Mouse (Mus musculus) embryonic fibroblast, embryonic 13.5 days (primary cell): ENCODE data around the gene Txn2. TPM values are rescaled to one million over a fixed set of nuclear protein-coding genes. Genes with fewer than 3 reads are reported as not detected.

ENCODE experiments used
- H3K27ac ChIP-seq: 2 replicates; pipeline ENCODE4 v1.5.1; 2012; ENCODE audit warnings: low read length, control low read depth, inconsistent platforms; ENCODE audit not compliant: insufficient read depth
- H3K4me1 ChIP-seq: 2 replicates; pipeline ENCODE4 v1.6.1; 2011; ENCODE audit warnings: low read length; ENCODE audit not compliant: control insufficient read depth, insufficient read depth
- H3K4me3 ChIP-seq: 2 replicates; pipeline ENCODE4 v1.5.1; 2011; ENCODE audit warnings: mild to moderate bottlenecking, control low read depth, low read length; ENCODE audit not compliant: insufficient read depth
- CTCF ChIP-seq: IDR thresholded peaks from 2 replicates; pipeline ENCODE4 v1.5.1; 2011; ENCODE audit warnings: mild to moderate bottlenecking, control low read depth, low read length, moderate library complexity, borderline replicate concordance; ENCODE audit not compliant: insufficient read depth
- POLR2A ChIP-seq: IDR thresholded peaks from 2 replicates; pipeline ENCODE4 v1.6.1; 2011; ENCODE audit warnings: low read depth, mild to moderate bottlenecking, control low read depth, low read length, moderate library complexity
- polyA plus RNA-seq: library from polyadenylated mRNA; stranded (reverse); fragments of >200 nt; gene quantifications from 2 replicates; pipeline ENCODE4 v1.2.4, GENCODE M21; 2011; ENCODE audit warnings: low read depth; ENCODE audit not compliant: missing spikeins, insufficient read length

Txn2 gene
- polyA plus RNA-seq, 1 experiment = 271 TPM

GRCm38 (mm10) chr15:77912585-77912984 is 16.2 kb downstream of the Txn2 start:
- no peak overlapping the region for H3K27ac ChIP-seq

DNA sequence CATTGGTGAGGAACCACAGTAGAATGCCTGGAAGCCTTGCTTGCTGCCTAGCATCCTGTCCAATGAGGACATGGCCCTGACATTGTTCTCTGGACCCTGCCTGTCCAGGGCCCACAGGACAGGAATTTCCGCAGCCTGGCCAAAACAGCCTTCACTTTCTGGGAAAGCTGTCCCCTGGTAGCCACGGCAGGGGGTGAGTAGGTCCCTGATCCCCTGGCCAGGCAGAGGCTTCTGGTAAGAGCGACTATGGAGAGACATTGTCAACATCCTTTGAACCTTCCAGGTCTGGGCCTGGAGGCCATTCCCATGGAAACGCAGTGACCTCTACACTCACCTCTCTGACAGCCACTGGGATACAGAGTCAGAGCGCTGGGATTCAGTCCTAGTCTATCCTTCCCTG is 16.8 kb downstream of the Txn2 start:
- Histone ChIP-seq H3K4me3 (no peak overlapping the region), H3K27ac (no peak overlapping the region), H3K4me1 (peaks cover 15% of the 10 kb centered on the region)
- TF ChIP-seq POLR2A = no peak
- TF ChIP-seq CTCF = no peak

More at GRCm38 (mm10) chr15:77912585-77912984, 16.2 kb downstream of the Txn2 start:
- H3K4me3 ChIP-seq = no peak overlapping the region
- peaks cover 15% of the 10 kb centered on the region for H3K4me1 ChIP-seq
- no peak for TF ChIP-seq POLR2A
- no peak for TF ChIP-seq CTCF

- no peak overlapping the region for H3K4me3 ChIP-seq
- H3K4me1 ChIP-seq = peaks cover 13% of the 10 kb centered on the region
- TF ChIP-seq CTCF (no peak), POLR2A (no peak)
- H3K27ac ChIP-seq = peak overlapping the region; percentile 70
These were observed 17.7 kb downstream of the Txn2 start for GRCm38 (mm10) chr15:77911065-77911464.

GRCm38 (mm10) chr15:77907646-77908518 is 20.9 kb downstream of the Txn2 start:
- no peak overlapping the region for H3K27ac ChIP-seq
- TF ChIP-seq CTCF (no peak), POLR2A (no peak)
- H3K4me3 ChIP-seq = no peak overlapping the region
- peaks cover 18% of the 10 kb centered on the region for H3K4me1 ChIP-seq

DNA sequence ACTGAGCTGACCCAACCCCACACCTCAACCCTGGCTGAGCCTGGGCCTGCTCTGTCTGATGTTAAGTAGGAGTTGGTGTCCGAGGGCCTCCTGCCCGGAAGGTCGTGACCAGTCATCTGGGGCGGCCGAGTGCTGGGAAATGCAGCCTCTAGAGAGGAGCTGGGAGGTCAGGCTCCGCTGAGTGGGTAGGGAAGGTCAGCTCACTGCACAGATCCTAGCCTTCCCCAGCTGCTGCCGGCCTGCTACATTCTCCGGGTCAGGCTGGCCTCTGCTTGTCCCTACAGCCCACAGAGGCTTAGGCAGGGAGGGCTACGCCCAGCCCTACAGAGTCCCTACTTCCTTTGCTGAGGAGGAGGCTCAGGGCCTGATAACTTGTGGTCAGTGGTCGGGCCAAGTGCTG is 22.3 kb downstream of the Txn2 start:
- no peak for TF ChIP-seq CTCF
- no peak for TF ChIP-seq POLR2A
- Histone ChIP-seq H3K27ac (no peak overlapping the region), H3K4me3 (no peak overlapping the region), H3K4me1 (peaks cover 12% of the 10 kb centered on the region)

DNA sequence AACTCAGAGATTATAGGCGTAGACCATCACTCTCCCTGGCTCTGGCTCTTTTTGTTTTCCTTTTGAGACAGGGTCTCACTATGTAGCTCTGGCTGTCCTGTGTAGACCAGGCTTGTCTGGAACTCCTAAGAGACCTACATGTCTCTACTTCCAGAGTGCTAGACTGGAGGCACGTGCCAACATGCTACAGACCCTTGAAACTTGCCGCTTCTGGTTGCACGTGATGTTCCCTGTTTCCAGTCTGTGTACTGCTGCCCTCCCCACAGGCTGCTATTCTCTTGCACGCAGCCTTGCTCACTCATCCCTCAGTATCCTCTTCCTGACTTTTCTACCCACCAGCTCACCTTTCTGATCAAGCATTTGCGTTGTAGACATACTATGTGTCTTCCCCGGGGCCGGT is 22.7 kb downstream of the Txn2 start:
- TF ChIP-seq CTCF (no peak), POLR2A (no peak)
- peaks cover 11% of the 10 kb centered on the region for H3K4me1 ChIP-seq
- H3K27ac ChIP-seq = peak overlapping the region; percentile 89
- no peak overlapping the region for H3K4me3 ChIP-seq

- Histone ChIP-seq H3K4me1 (peaks cover 6% of the 10 kb centered on the region; the same call in 1 of the 2 replicates), H3K27ac (peak overlapping the region; percentile 89), H3K4me3 (peak overlapping the region; percentile 2; the same call in 1 of the 2 replicates)
- peak; percentile 76 for TF ChIP-seq POLR2A
- no peak for TF ChIP-seq CTCF
These were observed 23.4 kb downstream of the Txn2 start for GRCm38 (mm10) chr15:77905275-77905970.

DNA sequence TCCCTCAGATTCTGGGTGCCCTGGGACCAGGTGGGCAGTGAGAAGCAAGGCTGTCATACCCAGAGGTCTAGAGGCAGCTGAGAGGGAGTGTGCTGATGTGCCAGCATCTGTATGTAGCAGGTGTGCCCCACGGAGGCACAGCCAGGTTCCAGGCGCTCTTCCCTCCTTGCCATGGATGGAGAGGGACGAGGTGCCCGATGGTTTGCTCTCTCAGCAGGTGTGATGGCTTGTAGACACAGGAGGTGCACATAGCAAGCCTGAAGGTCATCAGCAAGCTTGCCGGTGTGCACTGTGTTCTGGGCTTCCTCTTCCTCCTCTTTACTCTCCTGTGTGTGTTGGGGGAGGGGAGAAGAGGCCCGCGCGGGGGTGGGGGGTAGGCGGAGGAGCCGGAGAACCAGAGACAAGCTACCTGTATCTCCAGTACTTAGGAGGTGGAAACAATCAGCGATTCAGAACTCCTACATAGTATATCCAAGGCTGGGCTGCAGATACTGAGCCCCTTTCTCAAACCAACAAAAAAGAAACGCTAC is 24.4 kb downstream of the Txn2 start:
- Histone ChIP-seq H3K4me3 (no peak overlapping the region), H3K27ac (no peak overlapping the region), H3K4me1 (peaks cover 6% of the 10 kb centered on the region; the same call in 1 of the 2 replicates)
- TF ChIP-seq POLR2A (peak; percentile 43; the same call in 1 of the 2 replicates), CTCF (no peak)

DNA sequence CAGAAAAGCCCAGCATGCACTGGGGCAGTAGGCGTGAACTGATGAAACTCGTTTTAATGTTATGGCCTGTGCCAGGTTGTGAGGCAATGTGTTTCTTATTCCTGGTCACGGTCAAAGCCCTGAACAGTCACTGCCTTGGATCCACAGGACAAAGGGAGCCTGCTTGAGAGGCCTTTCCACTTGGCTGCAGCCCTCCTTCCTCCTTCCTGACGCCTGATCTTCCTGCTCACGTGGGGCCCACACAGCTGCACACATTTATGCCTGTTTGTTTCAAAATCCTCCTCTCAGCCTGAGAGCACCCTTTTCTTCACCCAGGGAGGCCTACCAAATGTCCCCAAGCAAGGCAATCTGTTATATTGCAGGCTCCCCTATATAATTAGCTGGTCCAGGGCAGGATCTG is 25.6 kb downstream of the Txn2 start:
- H3K4me3 ChIP-seq = no peak overlapping the region
- TF ChIP-seq POLR2A = no peak
- no peak for TF ChIP-seq CTCF
- H3K4me1 ChIP-seq = peaks cover 6% of the 10 kb centered on the region; the same call in 1 of the 2 replicates
- no peak overlapping the region for H3K27ac ChIP-seq
